Mouse (Mus musculus): ENCODE data around the gene Acot1. TPM values are rescaled to one million over a fixed set of nuclear protein-coding genes. Genes with fewer than 3 reads are reported as not detected.

The Acot1 gene
- total and polyA plus RNA-seq, 2 experiments = 24.5 to 26.1 TPM

- H3K4me3 ChIP-seq (ENCODE audit: insufficient read depth, low read depth, low read length) = no peak within 1 kb of the TSS; the same call in 1 of the 2 replicates
- no peaks in the 10 kb centered on the region for H3K27me3 ChIP-seq (ENCODE audit: control insufficient read depth, insufficient read depth, low read length)
- peak within 1 kb of the TSS; percentile 81 for H3K27ac ChIP-seq (replicated peaks; ENCODE audit: insufficient read depth, low read depth, low read length)
- TF ChIP-seq CTCF (IDR thresholded peaks at IDR 0.05; ENCODE audit: low read depth, low read length) (no peak), POLR2A (IDR thresholded peaks at IDR 0.05; ENCODE audit: extremely low read depth, insufficient read depth, low read length) (no peak)
- WGBS = 44% methylated on average over 5 of the region's 5 CpGs
- H3K36me3 ChIP-seq (ENCODE audit: control insufficient read depth, insufficient read depth, low read length) = 0 out of 2 replicates have a peak, but pooled peaks cover 1% of the 10 kb centered on the region
- no peak for DNase-seq (ENCODE audit: extremely low read depth, low read depth, low spot score)
- H3K79me2 ChIP-seq (ENCODE audit: control insufficient read depth, insufficient read depth, low read length) = no peaks in the 10 kb centered on the region
- H3K4me1 ChIP-seq (ENCODE audit: control insufficient read depth, insufficient read depth, low read length) = peaks cover 9% of the 10 kb centered on the region
- peak within 1 kb of the TSS; percentile 36 for H3K9ac ChIP-seq (ENCODE audit: low read depth, low read length)
Observed at GRCm38 (mm10) chr12:84051937-84052474, 42.7 kb downstream of the Acot1 start, which contains the start of gene Acot3. Gene Acot3, plus strand, starts transcription at chr12:84052144.

GRCm38 (mm10) chr12:84052609-84053008, 43.3 kb downstream of the Acot1 start:
- Histone ChIP-seq H3K27ac (replicated peaks; ENCODE audit: insufficient read depth, low read depth, low read length) (peak overlapping the region; percentile 81), H3K9ac (ENCODE audit: low read depth, low read length) (peak overlapping the region; percentile 36)
- no peak for TF ChIP-seq POLR2A (IDR thresholded peaks at IDR 0.05; ENCODE audit: extremely low read depth, insufficient read depth, low read length)
- no peak for TF ChIP-seq CTCF (IDR thresholded peaks at IDR 0.05; ENCODE audit: low read depth, low read length)

GRCm38 (mm10) chr12:84053173-84053572, 43.9 kb downstream of the Acot1 start:
- TF ChIP-seq CTCF (IDR thresholded peaks at IDR 0.05; ENCODE audit: low read depth, low read length) (no peak), POLR2A (IDR thresholded peaks at IDR 0.05; ENCODE audit: extremely low read depth, insufficient read depth, low read length) (no peak)
- Histone ChIP-seq H3K27ac (replicated peaks; ENCODE audit: insufficient read depth, low read depth, low read length) (peak overlapping the region; percentile 81), H3K36me3 (ENCODE audit: control insufficient read depth, insufficient read depth, low read length) (no peaks in the 10 kb centered on the region), H3K79me2 (ENCODE audit: control insufficient read depth, insufficient read depth, low read length) (no peaks in the 10 kb centered on the region), H3K4me1 (ENCODE audit: control insufficient read depth, insufficient read depth, low read length) (peaks cover 9% of the 10 kb centered on the region), H3K4me3 (ENCODE audit: insufficient read depth, low read depth, low read length) (peak overlapping the region; percentile 59), H3K9ac (ENCODE audit: low read depth, low read length) (peak overlapping the region; percentile 62), H3K27me3 (ENCODE audit: control insufficient read depth, insufficient read depth, low read length) (no peaks in the 10 kb centered on the region)
- peak; percentile 98 for DNase-seq (ENCODE audit: extremely low read depth, low read depth, low spot score)
- 6% methylated on average over 16 of the region's 16 CpGs for WGBS

More at GRCm38 (mm10) chr12:84052609-84053008, 43.3 kb downstream of the Acot1 start:
- no peak overlapping the region for H3K4me3 ChIP-seq (ENCODE audit: insufficient read depth, low read depth, low read length)
- H3K79me2 ChIP-seq (ENCODE audit: control insufficient read depth, insufficient read depth, low read length) = no peaks in the 10 kb centered on the region
- peaks cover 9% of the 10 kb centered on the region for H3K4me1 ChIP-seq (ENCODE audit: control insufficient read depth, insufficient read depth, low read length)
- H3K36me3 ChIP-seq (ENCODE audit: control insufficient read depth, insufficient read depth, low read length) = no peaks in the 10 kb centered on the region
- H3K27me3 ChIP-seq (ENCODE audit: control insufficient read depth, insufficient read depth, low read length) = no peaks in the 10 kb centered on the region
- DNase-seq (ENCODE audit: extremely low read depth, low read depth, low spot score) = peak; percentile 92
- 29% methylated on average over 7 of the region's 7 CpGs for WGBS

GRCm38 (mm10) chr12:84053679-84054391, 44.5 kb downstream of the Acot1 start:
- Histone ChIP-seq H3K27me3 (ENCODE audit: control insufficient read depth, insufficient read depth, low read length) (no peaks in the 10 kb centered on the region), H3K27ac (replicated peaks; ENCODE audit: insufficient read depth, low read depth, low read length) (peak overlapping the region; percentile 55; the same call in 1 of the 2 replicates), H3K4me3 (ENCODE audit: insufficient read depth, low read depth, low read length) (peak overlapping the region; percentile 59), H3K9ac (ENCODE audit: low read depth, low read length) (peak overlapping the region; percentile 62), H3K4me1 (ENCODE audit: control insufficient read depth, insufficient read depth, low read length) (peaks cover 9% of the 10 kb centered on the region), H3K79me2 (ENCODE audit: control insufficient read depth, insufficient read depth, low read length) (no peaks in the 10 kb centered on the region), H3K36me3 (ENCODE audit: control insufficient read depth, insufficient read depth, low read length) (no peaks in the 10 kb centered on the region)
- WGBS = 1% methylated on average over 40 of the region's 46 CpGs
- TF ChIP-seq CTCF (IDR thresholded peaks at IDR 0.05; ENCODE audit: low read depth, low read length) (peak; percentile 23; the same call in 1 of the 2 replicates), POLR2A (IDR thresholded peaks at IDR 0.05; ENCODE audit: extremely low read depth, insufficient read depth, low read length) (no peak)
- DNase-seq (ENCODE audit: extremely low read depth, low read depth, low spot score) = peak; percentile 76

GRCm38 (mm10) chr12:84060946-84061345, 51.7 kb downstream of the Acot1 start:
- DNase-seq (ENCODE audit: extremely low read depth, low read depth, low spot score) = peak; percentile 63
- Histone ChIP-seq H3K36me3 (ENCODE audit: control insufficient read depth, insufficient read depth, low read length) (no peaks in the 10 kb centered on the region), H3K27ac (replicated peaks; ENCODE audit: insufficient read depth, low read depth, low read length) (no peak overlapping the region), H3K79me2 (ENCODE audit: control insufficient read depth, insufficient read depth, low read length) (no peaks in the 10 kb centered on the region), H3K9ac (ENCODE audit: low read depth, low read length) (0 out of 2 replicates have a peak overlapping the region, but pooled peaks have one; percentile 34), H3K27me3 (ENCODE audit: control insufficient read depth, insufficient read depth, low read length) (no peaks in the 10 kb centered on the region), H3K4me3 (ENCODE audit: insufficient read depth, low read depth, low read length) (no peak overlapping the region), H3K4me1 (ENCODE audit: control insufficient read depth, insufficient read depth, low read length) (no peaks in the 10 kb centered on the region)
- 7% methylated on average over 2 of the region's 2 CpGs for WGBS
- no peak for TF ChIP-seq POLR2A (IDR thresholded peaks at IDR 0.05; ENCODE audit: extremely low read depth, insufficient read depth, low read length)
- peak; percentile 4; the same call in 1 of the 2 replicates for TF ChIP-seq CTCF (IDR thresholded peaks at IDR 0.05; ENCODE audit: low read depth, low read length)

Measured in liver, adult 2 months (tissue).